Mouse (Mus musculus) MEL (cell line): ENCODE results near the gene Nsun2.

Experiments used
- EP300 ChIP-seq, 2 experiments: IDR thresholded peaks; 2 replicates each; pipeline ENCODE4 v1.6.1; 2011; ENCODE audit warnings: improper control_type of control experiment in 2 of 2, low read length in 2 of 2, low read depth in 1 of 2, mild to moderate bottlenecking in 1 of 2
- MAX ChIP-seq: IDR thresholded peaks from 2 replicates; pipeline ENCODE4 v1.6.1; 2011; ENCODE audit warnings: low read length, improper control_type of control experiment
- MEF2A ChIP-seq: IDR thresholded peaks from 2 replicates; pipeline ENCODE4 v1.6.1; 2014; ENCODE audit warnings: low read depth, mild to moderate bottlenecking, inconsistent platforms, low read length, improper control_type of control experiment; ENCODE audit not compliant: poor library complexity, insufficient replicate concordance, severe bottlenecking; ENCODE audit errors: extremely low read depth
- USF2 ChIP-seq, 2 experiments: IDR thresholded peaks; 2 replicates each; pipeline ENCODE4 v1.6.1; 2011 to 2012; ENCODE audit warnings: improper control_type of control experiment in 2 of 2, low read length in 2 of 2, borderline replicate concordance in 1 of 2, inconsistent platforms in 1 of 2, low read depth in 1 of 2, mild to moderate bottlenecking in 1 of 2; ENCODE audit not compliant: insufficient read depth in 1 of 2

GRCm38 (mm10) chr13:69553024-69553423 is 19.5 kb downstream of the Nsun2 start:
- TF ChIP-seq USF2 (IDR thresholded peaks at IDR 0.05; ENCODE audit: borderline replicate concordance in 1 of 2, insufficient read depth in 1 of 2, low read depth in 1 of 2, low read length in 2 of 2) = no peak
- TF ChIP-seq MAX = no peak
- no peak for TF ChIP-seq EP300 (IDR thresholded peaks at IDR 0.05; ENCODE audit: low read depth in 1 of 2, low read length in 2 of 2)
- no peak for TF ChIP-seq MEF2A
